In the genomic region with DNA sequence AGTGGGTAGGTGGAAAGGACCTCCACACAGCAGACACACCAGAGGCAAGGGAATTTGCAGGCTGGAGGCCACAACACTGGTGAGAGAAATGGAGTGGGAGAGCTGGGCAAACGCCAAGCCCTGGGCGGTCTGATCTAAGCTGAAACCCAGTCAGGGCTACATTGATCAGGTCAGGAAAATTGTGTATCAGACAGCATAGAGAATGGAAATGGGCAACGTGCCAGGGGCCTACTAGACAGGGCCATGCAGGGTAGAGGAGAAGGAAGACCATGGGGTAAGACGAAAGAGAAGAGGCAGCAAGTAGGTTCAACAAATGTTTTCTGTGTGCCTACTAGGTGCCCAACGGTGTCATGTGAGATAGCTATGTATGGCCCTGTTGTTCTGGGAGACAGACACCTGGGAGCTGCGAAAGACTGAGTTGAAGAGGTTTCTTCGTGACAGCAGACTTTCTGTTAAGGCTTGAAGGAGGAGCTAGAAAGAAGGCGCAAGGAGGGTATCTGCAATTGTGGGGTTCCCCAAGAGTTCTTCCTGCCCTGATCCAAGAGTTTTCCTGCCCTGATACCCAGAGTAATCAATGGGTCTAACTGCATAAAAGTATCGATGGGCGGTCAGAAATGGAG, we compare ENCODE assay signal across 8 mouse cellular contexts. TPM values are rescaled to one million over a fixed set of nuclear protein-coding genes. Genes with fewer than 3 reads are reported as not detected.
A peak's percentile ranks its signal among the peaks of the same experiment; 100 is the strongest.
DNase-seq lines count a peak whose midpoint lies in the region; ATAC-seq and TF ChIP-seq lines count a peak whose summit lies in the region.

No protein-coding gene starts in this region.

- no peak for TF ChIP-seq EP300 in CH12.LX (IDR thresholded peaks at IDR 0.05; ENCODE audit: low read length)

- TF ChIP-seq POLR2A in CH12.LX (IDR thresholded peaks at IDR 0.05; ENCODE audit: low read depth, low read length), result no peak

- no peak overlapping the region for H3K27ac ChIP-seq in CH12.LX (ENCODE audit: insufficient read depth, low read depth)
- peak overlapping the region; percentile 63; the same call in 1 of the 2 replicates for H3K27ac ChIP-seq in embryonic facial prominence, embryonic 14.5 days (replicated peaks; ENCODE audit: low read depth, low read length)
- peak overlapping the region; percentile 64; the same call in 1 of the 2 replicates for H3K27ac ChIP-seq in hindbrain, postnatal 0 days
- no peak overlapping the region for H3K27ac ChIP-seq in liver, embryonic 15.5 days (replicated peaks)
- no peak overlapping the region for H3K27ac ChIP-seq in stomach, embryonic 15.5 days

- DNase-seq in adrenal gland, postnatal 25 days, result peak; percentile 29
- no peak for DNase-seq in adrenal gland, adult 18-20 months (ENCODE audit: low spot score in 2 of 2)
- no peak for DNase-seq in CH12.LX (ENCODE audit: extremely low read depth)
- DNase-seq in embryonic facial prominence, embryonic 14.5 days (ENCODE audit: low spot score), result no peak
- DNase-seq in hindbrain, postnatal 0 days (ENCODE audit: low spot score), result peak; percentile 36
- DNase-seq in right cerebral cortex, adult 18-20 months, result no peak

- dilution Hi-C loops in CH12.LX (cut with MboI; ENCODE audit: extremely low pct_ligation_motif_present, extremely low pct_unique_long_range_greater_than_20kb, low sequenced_read_pairs), result no loop called here

- peak overlapping the region; percentile 68 to 82 (median 74) for H3K4me3 ChIP-seq in CH12.LX (replicated peaks in 1 of 3; ENCODE audit: low read depth in 2 of 3, low read length in 2 of 3, poor library complexity in 1 of 3)
- H3K4me3 ChIP-seq in embryonic facial prominence, embryonic 14.5 days (ENCODE audit: low read depth, low read length), result peak overlapping the region; percentile 66
- peak overlapping the region; percentile 64 for H3K4me3 ChIP-seq in hindbrain, postnatal 0 days (ENCODE audit: low read length)
- H3K4me3 ChIP-seq in liver, embryonic 15.5 days (replicated peaks), result peak overlapping the region; percentile 83
- peak overlapping the region; percentile 83 for H3K4me3 ChIP-seq in stomach, embryonic 15.5 days (replicated peaks)

- H3K4me2 ChIP-seq in CH12.LX (ENCODE audit: insufficient read depth, low read depth, poor library complexity, severe bottlenecking), result peak overlapping the region; percentile 90
- H3K4me2 ChIP-seq in embryonic facial prominence, embryonic 14.5 days (ENCODE audit: low read depth, low read length), result peak overlapping the region; percentile 77
- peak overlapping the region; percentile 70 for H3K4me2 ChIP-seq in hindbrain, postnatal 0 days (ENCODE audit: low read depth, low read length)
- peak overlapping the region; percentile 78 for H3K4me2 ChIP-seq in liver, embryonic 15.5 days
- peak overlapping the region; percentile 82 for H3K4me2 ChIP-seq in stomach, embryonic 15.5 days

- H3K27me3 ChIP-seq in CH12.LX (replicated peaks), result peaks cover 2% of the 10 kb centered on the region
- H3K27me3 ChIP-seq in embryonic facial prominence, embryonic 14.5 days (replicated peaks; ENCODE audit: control insufficient read depth, insufficient read depth, low read length), result no peaks in the 10 kb centered on the region
- no peaks in the 10 kb centered on the region for H3K27me3 ChIP-seq in hindbrain, postnatal 0 days (ENCODE audit: insufficient read depth, low read length)
- 0 out of 2 replicates have a peak, but pooled peaks cover 8% of the 10 kb centered on the region for H3K27me3 ChIP-seq in liver, embryonic 15.5 days
- no peaks in the 10 kb centered on the region for H3K27me3 ChIP-seq in stomach, embryonic 15.5 days (replicated peaks)

- peaks cover 0 to 7% of the 10 kb centered on the region in 2 experiments for H3K36me3 ChIP-seq in CH12.LX (replicated peaks in 1 of 2; ENCODE audit: control insufficient read depth in 1 of 2, insufficient read depth in 1 of 2, low read length in 1 of 2)
- H3K36me3 ChIP-seq in embryonic facial prominence, embryonic 14.5 days (ENCODE audit: control insufficient read depth, insufficient read depth, low read length), result no peaks in the 10 kb centered on the region
- H3K36me3 ChIP-seq in hindbrain, postnatal 0 days (ENCODE audit: insufficient read depth, low read length), result no peaks in the 10 kb centered on the region
- no peaks in the 10 kb centered on the region for H3K36me3 ChIP-seq in liver, embryonic 15.5 days (replicated peaks)
- H3K36me3 ChIP-seq in stomach, embryonic 15.5 days, result no peaks in the 10 kb centered on the region

- no peaks in the 10 kb centered on the region for H3K79me2 ChIP-seq in CH12.LX (replicated peaks; ENCODE audit: control insufficient read depth, extremely low read depth, insufficient read depth, poor library complexity, severe bottlenecking)

- peaks cover 12 to 33% of the 10 kb centered on the region in 2 experiments for H3K4me1 ChIP-seq in CH12.LX (ENCODE audit: control insufficient read depth in 1 of 2, insufficient read depth in 2 of 2)
- H3K4me1 ChIP-seq in embryonic facial prominence, embryonic 14.5 days (ENCODE audit: control insufficient read depth, insufficient read depth, low read length), result peaks cover 19% of the 10 kb centered on the region
- peaks cover 15% of the 10 kb centered on the region for H3K4me1 ChIP-seq in hindbrain, postnatal 0 days (ENCODE audit: insufficient read depth, low read length)
- H3K4me1 ChIP-seq in liver, embryonic 15.5 days (replicated peaks), result peaks cover 20% of the 10 kb centered on the region
- H3K4me1 ChIP-seq in stomach, embryonic 15.5 days, result peaks cover 33% of the 10 kb centered on the region

- ATAC-seq in embryonic facial prominence, embryonic 14.5 days (ENCODE audit: low read depth), result no peak
- ATAC-seq in hindbrain, postnatal 0 days, result peak; percentile 13
- ATAC-seq in liver, embryonic 15.5 days (ENCODE audit: insufficient read depth), result no peak
- ATAC-seq in stomach, embryonic 15.5 days (ENCODE audit: insufficient read depth, low FRiP score, low read depth), result peak; percentile 15; the same call in 1 of the 2 replicates

- H3K9me3 ChIP-seq in CH12.LX (replicated peaks; ENCODE audit: low read length), result no peaks in the 10 kb centered on the region
- no peaks in the 10 kb centered on the region for H3K9me3 ChIP-seq in embryonic facial prominence, embryonic 14.5 days (ENCODE audit: control insufficient read depth, low read length)
- H3K9me3 ChIP-seq in hindbrain, postnatal 0 days (ENCODE audit: low read length), result no peaks in the 10 kb centered on the region
- H3K9me3 ChIP-seq in liver, embryonic 15.5 days (replicated peaks), result no peaks in the 10 kb centered on the region
- no peaks in the 10 kb centered on the region for H3K9me3 ChIP-seq in stomach, embryonic 15.5 days

- no peak for TF ChIP-seq CTCF in CH12.LX (conservative IDR thresholded peaks at IDR 0.05 in 1 of 2, IDR thresholded peaks at IDR 0.05 in 1 of 2; ENCODE audit: low read depth in 2 of 2, low read length in 2 of 2)
- no peak for TF ChIP-seq CTCF in hindbrain, postnatal 0 days (IDR thresholded peaks at IDR 0.05; ENCODE audit: low read depth)

- TF ChIP-seq RAD21 in CH12.LX (IDR thresholded peaks at IDR 0.05; ENCODE audit: low read depth, low read length), result no peak

- in situ Hi-C loops in CH12.LX (cut with MboI; ENCODE audit: low pct_ligation_motif_present, low pct_unique_long_range_greater_than_20kb, low sequenced_read_pairs), result loop anchor here (5.0 kb wide), 1 partner anchor 69 kb away; no protein-coding TSS in a partner anchor

- H3K9ac ChIP-seq in CH12.LX (ENCODE audit: insufficient read depth, low read depth), result peak overlapping the region; percentile 92
- peak overlapping the region; percentile 78 for H3K9ac ChIP-seq in embryonic facial prominence, embryonic 14.5 days (ENCODE audit: low read depth, low read length)
- H3K9ac ChIP-seq in hindbrain, postnatal 0 days (replicated peaks; ENCODE audit: low read length), result peak overlapping the region; percentile 62
- peak overlapping the region; percentile 66 for H3K9ac ChIP-seq in liver, embryonic 15.5 days
- H3K9ac ChIP-seq in stomach, embryonic 15.5 days, result peak overlapping the region; percentile 69; the same call in 1 of the 2 replicates

- WGBS in embryonic facial prominence, embryonic 14.5 days, result 41% methylated on average over 10 of the region's 10 CpGs
- WGBS in hindbrain, postnatal 0 days, result 39% methylated on average over 10 of the region's 10 CpGs
- 36% methylated on average over 10 of the region's 10 CpGs for WGBS in liver, embryonic 15.5 days (ENCODE audit: insufficient replicate concordance)
- 36% methylated on average over 10 of the region's 10 CpGs for WGBS in stomach, embryonic 15.5 days

RNA-seq across cellular contexts. Expression of gene Nudt14, which starts 0.7 kb away (rescaled TPM):
- 26.6 and 40.7 TPM in 2 replicates for total RNA-seq in adrenal gland, postnatal 25 days (2021)
- 10 to 100 TPM; 30.5 to 31.9 TPM for total RNA-seq in adrenal gland, adult 18-20 months (2021)
- total RNA-seq in CH12.LX (2012; rRNA removed) (15.9 and 23.9 TPM in 2 replicates), CH12.LX (2014; rRNA removed) (17.7 and 19.7 TPM in 2 replicates)
- polyA plus RNA-seq in CH12.LX (2012; ENCODE audit: insufficient read length, low read depth), result 20.0 and 20.7 TPM in 2 replicates
- polyA plus RNA-seq in embryonic facial prominence, embryonic 14.5 days (2014; fragmentation: Nextera tagmentation; extraction: Ambion mirVana), result 87.3 and 87.4 TPM in 2 replicates
- total RNA-seq in hindbrain, postnatal 0 days (2014; rRNA removed), result 29.0 and 29.4 TPM in 2 replicates
- polyA plus RNA-seq in hindbrain, postnatal 0 days (2015; fragmentation: Nextera tagmentation; extraction: Ambion mirVana), result 51.7 and 54.8 TPM in 2 replicates
- 14.1 and 14.3 TPM in 2 replicates for polyA plus RNA-seq in liver, embryonic 15.5 days (2015; fragmentation: Nextera tagmentation; extraction: Ambion mirVana)
- 88.1 and 95.0 TPM in 2 replicates for polyA plus RNA-seq in stomach, embryonic 15.5 days (2015; fragmentation: Nextera tagmentation; extraction: Ambion mirVana)

RNA-seq across cellular contexts. Expression of gene Jag2, which starts 11.7 kb away (rescaled TPM):
- 7.6 and 8.4 TPM in 2 replicates for total RNA-seq in adrenal gland, postnatal 25 days (2021)
- total RNA-seq in adrenal gland, adult 18-20 months (2021), result 1 to 10 TPM; 4.7 to 9.0 TPM
- total RNA-seq in CH12.LX (2012; rRNA removed), result 3.8 and 7.6 TPM in 2 replicates
- 0.34 and 0.69 TPM in 2 replicates for total RNA-seq in CH12.LX (2014; rRNA removed)
- polyA plus RNA-seq in CH12.LX (2012; ENCODE audit: insufficient read length, low read depth), result 0.59 and 0.80 TPM in 2 replicates
- polyA plus RNA-seq in embryonic facial prominence, embryonic 14.5 days (2014; fragmentation: Nextera tagmentation; extraction: Ambion mirVana), result 9.4 and 13.1 TPM in 2 replicates
- total RNA-seq in hindbrain, postnatal 0 days (2014; rRNA removed), result 63.4 and 88.4 TPM in 2 replicates
- polyA plus RNA-seq in hindbrain, postnatal 0 days (2015; fragmentation: Nextera tagmentation; extraction: Ambion mirVana), result 7.7 and 8.5 TPM in 2 replicates
- 0.21 and 0.32 TPM in 2 replicates for polyA plus RNA-seq in liver, embryonic 15.5 days (2015; fragmentation: Nextera tagmentation; extraction: Ambion mirVana)
- polyA plus RNA-seq in stomach, embryonic 15.5 days (2015; fragmentation: Nextera tagmentation; extraction: Ambion mirVana), result 6.0 and 7.0 TPM in 2 replicates

RNA-seq across cellular contexts. Expression of gene Btbd6, which starts 35.0 kb away (rescaled TPM):
- total RNA-seq in adrenal gland, postnatal 25 days (2021), result 21.7 and 26.8 TPM in 2 replicates
- 10 to 100 TPM; 14.9 to 15.5 TPM for total RNA-seq in adrenal gland, adult 18-20 months (2021)
- total RNA-seq in CH12.LX (2012; rRNA removed) (10.8 and 11.9 TPM in 2 replicates), CH12.LX (2014; rRNA removed) (4.3 and 5.6 TPM in 2 replicates)
- polyA plus RNA-seq in CH12.LX (2012; ENCODE audit: insufficient read length, low read depth), result 8.0 and 9.9 TPM in 2 replicates
- polyA plus RNA-seq in embryonic facial prominence, embryonic 14.5 days (2014; fragmentation: Nextera tagmentation; extraction: Ambion mirVana), result 20.8 and 22.8 TPM in 2 replicates
- 71.0 and 76.1 TPM in 2 replicates for total RNA-seq in hindbrain, postnatal 0 days (2014; rRNA removed)
- 52.1 and 52.9 TPM in 2 replicates for polyA plus RNA-seq in hindbrain, postnatal 0 days (2015; fragmentation: Nextera tagmentation; extraction: Ambion mirVana)
- 5.5 and 5.8 TPM in 2 replicates for polyA plus RNA-seq in liver, embryonic 15.5 days (2015; fragmentation: Nextera tagmentation; extraction: Ambion mirVana)
- polyA plus RNA-seq in stomach, embryonic 15.5 days (2015; fragmentation: Nextera tagmentation; extraction: Ambion mirVana), result 21.9 and 22.2 TPM in 2 replicates

RNA-seq across cellular contexts. Expression of gene Brf1, which starts 59.2 kb away (rescaled TPM):
- total RNA-seq in adrenal gland, postnatal 25 days (2021), result 65.9 and 68.8 TPM in 2 replicates
- total RNA-seq in adrenal gland, adult 18-20 months (2021), result 10 to 100 TPM; 39.1 to 50.4 TPM
- total RNA-seq in CH12.LX (2012; rRNA removed), result 30.8 and 31.2 TPM in 2 replicates
- 15.9 and 18.1 TPM in 2 replicates for total RNA-seq in CH12.LX (2014; rRNA removed)
- polyA plus RNA-seq in CH12.LX (2012; ENCODE audit: insufficient read length, low read depth), result 29.6 and 30.6 TPM in 2 replicates
- 50.0 and 54.3 TPM in 2 replicates for polyA plus RNA-seq in embryonic facial prominence, embryonic 14.5 days (2014; fragmentation: Nextera tagmentation; extraction: Ambion mirVana)
- 29.4 and 32.9 TPM in 2 replicates for total RNA-seq in hindbrain, postnatal 0 days (2014; rRNA removed)
- 39.0 and 40.8 TPM in 2 replicates for polyA plus RNA-seq in hindbrain, postnatal 0 days (2015; fragmentation: Nextera tagmentation; extraction: Ambion mirVana)
- polyA plus RNA-seq in liver, embryonic 15.5 days (2015; fragmentation: Nextera tagmentation; extraction: Ambion mirVana), result 26.3 and 29.2 TPM in 2 replicates
- 55.9 and 59.7 TPM in 2 replicates for polyA plus RNA-seq in stomach, embryonic 15.5 days (2015; fragmentation: Nextera tagmentation; extraction: Ambion mirVana)

Comparison
In these comparisons a context has a peak if more than half of its experiments do, and no peak if none do; other contexts are left out.
1. DNase-seq: peak in adrenal gland, postnatal 25 days (single experiment) and hindbrain, postnatal 0 days (single experiment); none in adrenal gland, adult 18-20 months (0 of 2), CH12.LX (single experiment), embryonic facial prominence, embryonic 14.5 days (single experiment) and right cerebral cortex, adult 18-20 months (single experiment).
2. H3K27ac ChIP-seq: peak in embryonic facial prominence, embryonic 14.5 days (single experiment) and hindbrain, postnatal 0 days (single experiment); none in CH12.LX (single experiment), liver, embryonic 15.5 days (single experiment) and stomach, embryonic 15.5 days (single experiment).
3. ATAC-seq: peak in hindbrain, postnatal 0 days (single experiment) and stomach, embryonic 15.5 days (single experiment); none in embryonic facial prominence, embryonic 14.5 days (single experiment) and liver, embryonic 15.5 days (single experiment).
4. Peak in every context shown above with its lines, with median percentiles within 50 percentile points of each other: H3K4me2 ChIP-seq, H3K4me3 ChIP-seq and H3K9ac ChIP-seq.